Mouse (Mus musculus): ENCODE measurements around the gene Ccna2. TPM values are rescaled to one million over a fixed set of nuclear protein-coding genes. Genes with fewer than 3 reads are reported as not detected.
"Not testable (repeated sequence)": the region's sequence is repeated elsewhere in the genome, so short reads cannot be mapped to it uniquely, and the experiment has no call there.

Ccna2 gene
- polyA plus RNA-seq, 1 experiment from 2014 or later, result 7.3 TPM

GRCm38 (mm10) chr3:36599773-36600172, 27.8 kb upstream of the Ccna2 start:
- 88% methylated on average over 8 of the region's 9 CpGs for WGBS
- peak; percentile 10; the same call in 1 of the 2 replicates for TF ChIP-seq CTCF (IDR thresholded peaks at IDR 0.05)
- not testable (repeated sequence) for H3K9ac ChIP-seq (replicated peaks; ENCODE audit: low read depth); H3K27ac ChIP-seq (ENCODE audit: low read length); H3K4me1 ChIP-seq (ENCODE audit: insufficient read depth, low read depth, low read length); DNase-seq (ENCODE audit: low spot score); ATAC-seq; H3K36me3 ChIP-seq (ENCODE audit: insufficient read depth, low read length); H3K4me2 ChIP-seq (replicated peaks; ENCODE audit: low read depth, low read length); H3K27me3 ChIP-seq (replicated peaks; ENCODE audit: insufficient read depth, low read length); H3K4me3 ChIP-seq (ENCODE audit: low read depth, low read length); H3K9me3 ChIP-seq (ENCODE audit: low read length)

DNA sequence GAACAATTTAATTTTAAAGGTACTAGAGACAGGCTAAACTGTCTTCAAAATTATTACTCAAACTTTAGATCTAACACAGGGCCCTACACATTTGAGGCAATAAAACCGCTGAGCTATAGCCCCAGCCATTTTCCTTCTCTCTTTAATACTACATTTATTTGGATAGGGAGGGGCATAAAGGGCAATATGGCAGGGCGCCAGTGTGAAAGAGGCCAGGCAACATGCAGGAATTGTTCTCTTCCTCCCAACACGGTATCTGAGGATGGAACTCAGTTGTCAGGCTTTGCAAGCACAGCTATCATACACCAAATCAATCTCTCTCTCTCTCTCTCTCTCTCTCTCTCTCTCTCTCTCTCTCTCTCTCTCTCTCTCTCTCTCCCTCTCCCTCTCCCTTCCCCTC, 26.9 kb upstream of the Ccna2 start:
- Histone ChIP-seq H3K27me3 (replicated peaks; ENCODE audit: insufficient read depth, low read length) (no peaks in the 10 kb centered on the region), H3K36me3 (ENCODE audit: insufficient read depth, low read length) (no peaks in the 10 kb centered on the region), H3K4me3 (ENCODE audit: low read depth, low read length) (no peak overlapping the region), H3K27ac (ENCODE audit: low read length) (no peak overlapping the region), H3K4me1 (ENCODE audit: insufficient read depth, low read depth, low read length) (no peaks in the 10 kb centered on the region), H3K4me2 (replicated peaks; ENCODE audit: low read depth, low read length) (no peak overlapping the region), H3K9me3 (ENCODE audit: low read length) (no peaks in the 10 kb centered on the region), H3K9ac (replicated peaks; ENCODE audit: low read depth) (no peak overlapping the region)
- TF ChIP-seq EP300 (IDR thresholded peaks at IDR 0.05), result no peak
- no peak for TF ChIP-seq CTCF (IDR thresholded peaks at IDR 0.05)
- ATAC-seq (no peak), DNase-seq (ENCODE audit: low spot score) (peak; percentile 5)
- WGBS, result 33% methylated on average over 3 of the region's 3 CpGs

DNA sequence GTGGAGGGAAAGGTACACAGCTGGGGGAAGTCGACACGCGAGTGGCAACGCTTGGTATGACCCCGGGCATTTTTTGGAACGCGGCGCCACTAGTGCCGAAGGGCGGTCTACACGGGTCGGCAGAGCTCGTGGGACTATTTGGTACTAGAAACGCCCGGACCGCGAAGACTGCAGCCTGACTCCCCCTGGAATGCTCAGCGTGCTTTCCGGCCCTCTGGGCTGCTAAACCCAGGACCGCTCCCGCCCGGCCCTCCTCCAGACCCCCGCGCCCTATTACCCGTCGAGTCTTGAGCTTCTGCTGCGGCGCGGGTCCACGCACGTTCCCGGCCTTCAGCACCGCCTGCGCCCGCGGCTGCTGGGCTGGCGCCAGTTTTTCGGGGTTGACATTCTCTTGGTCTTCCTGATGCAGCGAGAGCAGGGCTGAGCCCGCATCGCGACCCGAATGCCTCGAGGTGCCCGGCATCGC, 556 bp downstream of the Ccna2 start:
- Histone ChIP-seq H3K36me3 (ENCODE audit: insufficient read depth, low read length) (no peaks in the 10 kb centered on the region), H3K9me3 (ENCODE audit: low read length) (no peaks in the 10 kb centered on the region), H3K27me3 (replicated peaks; ENCODE audit: insufficient read depth, low read length) (no peaks in the 10 kb centered on the region), H3K4me2 (replicated peaks; ENCODE audit: low read depth, low read length) (peak overlapping the region; percentile 91), H3K27ac (ENCODE audit: low read length) (no peak overlapping the region), H3K4me3 (ENCODE audit: low read depth, low read length) (peak overlapping the region; percentile 69), H3K9ac (replicated peaks; ENCODE audit: low read depth) (peak overlapping the region; percentile 12; the same call in 1 of the 2 replicates), H3K4me1 (ENCODE audit: insufficient read depth, low read depth, low read length) (peaks cover 8% of the 10 kb centered on the region; the same call in 1 of the 2 replicates)
- DNase-seq (ENCODE audit: low spot score) (no peak), ATAC-seq (no peak; the same call in 1 of the 2 replicates)
- WGBS, result under 1% methylated on average over 44 of the region's 46 CpGs
- TF ChIP-seq CTCF (IDR thresholded peaks at IDR 0.05), result no peak
- TF ChIP-seq EP300 (IDR thresholded peaks at IDR 0.05), result no peak

- H3K4me3 ChIP-seq (ENCODE audit: low read depth, low read length), result no peak overlapping the region
- no peak for ATAC-seq
- H3K4me2 ChIP-seq (replicated peaks; ENCODE audit: low read depth, low read length), result no peak overlapping the region
- peaks cover 8% of the 10 kb centered on the region; the same call in 1 of the 2 replicates for H3K4me1 ChIP-seq (ENCODE audit: insufficient read depth, low read depth, low read length)
- no peak overlapping the region for H3K27ac ChIP-seq (ENCODE audit: low read length)
- H3K9ac ChIP-seq (replicated peaks; ENCODE audit: low read depth), result no peak overlapping the region
- H3K9me3 ChIP-seq (ENCODE audit: low read length), result no peaks in the 10 kb centered on the region
- no peaks in the 10 kb centered on the region for H3K27me3 ChIP-seq (replicated peaks; ENCODE audit: insufficient read depth, low read length)
- DNase-seq (ENCODE audit: low spot score), result no peak
- H3K36me3 ChIP-seq (ENCODE audit: insufficient read depth, low read length), result 0 out of 2 replicates have a peak, but pooled peaks cover 7% of the 10 kb centered on the region
- WGBS, result 74% methylated on average over 5 of the region's 5 CpGs
- TF ChIP-seq EP300 (IDR thresholded peaks at IDR 0.05) (no peak), CTCF (IDR thresholded peaks at IDR 0.05) (no peak)
Observed at GRCm38 (mm10) chr3:36569836-36570235, 2.1 kb downstream of the Ccna2 start.

DNA sequence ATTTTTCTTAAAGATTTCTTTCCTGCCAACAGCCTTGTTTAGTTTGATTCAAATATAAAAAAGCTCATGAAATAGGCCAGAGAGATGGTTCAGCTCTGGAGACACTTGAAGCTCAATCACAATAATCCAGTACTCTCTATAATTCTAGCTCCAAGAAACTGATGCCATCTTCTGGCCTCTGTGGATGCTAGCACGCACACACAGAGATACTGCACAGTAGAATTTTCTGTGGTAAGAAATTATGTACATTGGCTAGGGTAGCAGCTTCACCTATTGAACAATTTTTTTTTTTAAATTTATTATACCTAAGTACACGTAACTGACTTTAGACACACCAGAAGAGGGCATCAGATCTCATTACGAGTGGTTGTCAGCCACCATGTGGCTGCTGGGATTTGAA, 8.3 kb downstream of the Ccna2 start:
- Histone ChIP-seq H3K36me3 (ENCODE audit: insufficient read depth, low read length) (peaks cover 34% of the 10 kb centered on the region), H3K9me3 (ENCODE audit: low read length) (no peaks in the 10 kb centered on the region), H3K27me3 (replicated peaks; ENCODE audit: insufficient read depth, low read length) (no peaks in the 10 kb centered on the region), H3K4me2 (replicated peaks; ENCODE audit: low read depth, low read length) (no peak overlapping the region), H3K27ac (ENCODE audit: low read length) (no peak overlapping the region), H3K4me1 (ENCODE audit: insufficient read depth, low read depth, low read length) (no peaks in the 10 kb centered on the region), H3K4me3 (ENCODE audit: low read depth, low read length) (no peak overlapping the region), H3K9ac (replicated peaks; ENCODE audit: low read depth) (no peak overlapping the region)
- ATAC-seq (no peak), DNase-seq (ENCODE audit: low spot score) (no peak)
- 90% methylated on average over 3 of the region's 3 CpGs for WGBS
- TF ChIP-seq CTCF (IDR thresholded peaks at IDR 0.05) (no peak), EP300 (IDR thresholded peaks at IDR 0.05) (no peak)

- H3K4me1 ChIP-seq (ENCODE audit: insufficient read depth, low read depth, low read length), result no peaks in the 10 kb centered on the region
- no peaks in the 10 kb centered on the region for H3K9me3 ChIP-seq (ENCODE audit: low read length)
- H3K36me3 ChIP-seq (ENCODE audit: insufficient read depth, low read length), result peaks cover 36% of the 10 kb centered on the region
- WGBS, result 76% methylated on average over 4 of the region's 4 CpGs
- no peak overlapping the region for H3K9ac ChIP-seq (replicated peaks; ENCODE audit: low read depth)
- no peak overlapping the region for H3K4me3 ChIP-seq (ENCODE audit: low read depth, low read length)
- no peak overlapping the region for H3K4me2 ChIP-seq (replicated peaks; ENCODE audit: low read depth, low read length)
- DNase-seq (ENCODE audit: low spot score), result no peak
- no peak for TF ChIP-seq EP300 (IDR thresholded peaks at IDR 0.05)
- no peak for TF ChIP-seq CTCF (IDR thresholded peaks at IDR 0.05)
- no peak overlapping the region for H3K27ac ChIP-seq (ENCODE audit: low read length)
- H3K27me3 ChIP-seq (replicated peaks; ENCODE audit: insufficient read depth, low read length), result no peaks in the 10 kb centered on the region
- no peak for ATAC-seq
Observed at GRCm38 (mm10) chr3:36559606-36560005, 12.3 kb downstream of the Ccna2 start.

- Histone ChIP-seq H3K9ac (replicated peaks; ENCODE audit: low read depth) (no peak overlapping the region), H3K9me3 (ENCODE audit: low read length) (no peaks in the 10 kb centered on the region), H3K4me3 (ENCODE audit: low read depth, low read length) (no peak overlapping the region), H3K27me3 (replicated peaks; ENCODE audit: insufficient read depth, low read length) (no peaks in the 10 kb centered on the region), H3K27ac (ENCODE audit: low read length) (no peak overlapping the region), H3K4me2 (replicated peaks; ENCODE audit: low read depth, low read length) (no peak overlapping the region), H3K4me1 (ENCODE audit: insufficient read depth, low read depth, low read length) (0 out of 2 replicates have a peak, but pooled peaks cover 6% of the 10 kb centered on the region), H3K36me3 (ENCODE audit: insufficient read depth, low read length) (peaks cover 22% of the 10 kb centered on the region)
- ATAC-seq, result no peak
- WGBS, result 86% methylated on average over 1 of the region's 1 CpGs
- no peak for DNase-seq (ENCODE audit: low spot score)
- no peak for TF ChIP-seq EP300 (IDR thresholded peaks at IDR 0.05)
- TF ChIP-seq CTCF (IDR thresholded peaks at IDR 0.05), result no peak
Observed at GRCm38 (mm10) chr3:36557601-36558000, 14.3 kb downstream of the Ccna2 start.

Measured in lung, postnatal 0 days (tissue).